Mouse (Mus musculus): ENCODE results near the gene Tmsb4x. TPM values are rescaled to one million over a fixed set of nuclear protein-coding genes. Genes with fewer than 3 reads are reported as not detected.

Tmsb4x gene
- polyA plus RNA-seq, 1 experiment: 559 TPM

- Histone ChIP-seq H3K36me3 (ENCODE audit: control insufficient read depth, insufficient read depth, low read length, poor library complexity, severe bottlenecking) (no peaks in the 10 kb centered on the region), H3K27me3 (ENCODE audit: control insufficient read depth, insufficient read depth, low read length, poor library complexity, severe bottlenecking) (no peaks in the 10 kb centered on the region), H3K4me3 (ENCODE audit: low read depth, low read length) (no peak overlapping the region), H3K9me3 (replicated peaks; ENCODE audit: control insufficient read depth, insufficient read depth, low read length, poor library complexity, severe bottlenecking) (no peaks in the 10 kb centered on the region), H3K9ac (ENCODE audit: low read depth, poor library complexity, severe bottlenecking) (no peak overlapping the region), H3K27ac (ENCODE audit: insufficient read depth, low read length) (no peak overlapping the region), H3K4me1 (ENCODE audit: control insufficient read depth, insufficient read depth, low read length) (peaks cover 2% of the 10 kb centered on the region)
- TF ChIP-seq POLR2A (IDR thresholded peaks at IDR 0.05; ENCODE audit: insufficient read depth, low read length) (no peak), CTCF (IDR thresholded peaks at IDR 0.05; ENCODE audit: low read depth, low read length) (no peak), EP300 (IDR thresholded peaks at IDR 0.05; ENCODE audit: insufficient read depth, low read depth, low read length) (no peak)
Measured at GRCm38 (mm10) chrX:167179961-167180642, 29.0 kb downstream of the Tmsb4x start.

- TF ChIP-seq EP300 (IDR thresholded peaks at IDR 0.05; ENCODE audit: insufficient read depth, low read depth, low read length) (no peak), CTCF (IDR thresholded peaks at IDR 0.05; ENCODE audit: low read depth, low read length) (no peak), POLR2A (IDR thresholded peaks at IDR 0.05; ENCODE audit: insufficient read depth, low read length) (no peak)
- H3K36me3 ChIP-seq (ENCODE audit: control insufficient read depth, insufficient read depth, low read length, poor library complexity, severe bottlenecking): no peaks in the 10 kb centered on the region
- no peak overlapping the region for H3K4me3 ChIP-seq (ENCODE audit: low read depth, low read length)
- no peaks in the 10 kb centered on the region for H3K27me3 ChIP-seq (ENCODE audit: control insufficient read depth, insufficient read depth, low read length, poor library complexity, severe bottlenecking)
- H3K9ac ChIP-seq (ENCODE audit: low read depth, poor library complexity, severe bottlenecking): no peak overlapping the region
- peaks cover 2% of the 10 kb centered on the region for H3K4me1 ChIP-seq (ENCODE audit: control insufficient read depth, insufficient read depth, low read length)
- H3K27ac ChIP-seq (ENCODE audit: insufficient read depth, low read length): no peak overlapping the region
- H3K9me3 ChIP-seq (replicated peaks; ENCODE audit: control insufficient read depth, insufficient read depth, low read length, poor library complexity, severe bottlenecking): no peaks in the 10 kb centered on the region
Measured at GRCm38 (mm10) chrX:167179549-167179948, 29.6 kb downstream of the Tmsb4x start.

- no peak overlapping the region for H3K9ac ChIP-seq (ENCODE audit: low read depth, poor library complexity, severe bottlenecking)
- no peak overlapping the region for H3K4me3 ChIP-seq (ENCODE audit: low read depth, low read length)
- H3K4me1 ChIP-seq (ENCODE audit: control insufficient read depth, insufficient read depth, low read length): no peaks in the 10 kb centered on the region
- H3K27ac ChIP-seq (ENCODE audit: insufficient read depth, low read length): no peak overlapping the region
- TF ChIP-seq EP300 (IDR thresholded peaks at IDR 0.05; ENCODE audit: insufficient read depth, low read depth, low read length) (no peak), POLR2A (IDR thresholded peaks at IDR 0.05; ENCODE audit: insufficient read depth, low read length) (no peak), CTCF (IDR thresholded peaks at IDR 0.05; ENCODE audit: low read depth, low read length) (no peak)
- H3K36me3 ChIP-seq (ENCODE audit: control insufficient read depth, insufficient read depth, low read length, poor library complexity, severe bottlenecking): no peaks in the 10 kb centered on the region
- no peaks in the 10 kb centered on the region for H3K9me3 ChIP-seq (replicated peaks; ENCODE audit: control insufficient read depth, insufficient read depth, low read length, poor library complexity, severe bottlenecking)
- no peaks in the 10 kb centered on the region for H3K27me3 ChIP-seq (ENCODE audit: control insufficient read depth, insufficient read depth, low read length, poor library complexity, severe bottlenecking)
Measured at GRCm38 (mm10) chrX:167175319-167175718, 33.8 kb downstream of the Tmsb4x start.

GRCm38 (mm10) chrX:167174311-167174710 lies 34.8 kb downstream of the Tmsb4x start:
- Histone ChIP-seq H3K4me3 (ENCODE audit: low read depth, low read length) (no peak overlapping the region), H3K36me3 (ENCODE audit: control insufficient read depth, insufficient read depth, low read length, poor library complexity, severe bottlenecking) (no peaks in the 10 kb centered on the region), H3K9ac (ENCODE audit: low read depth, poor library complexity, severe bottlenecking) (no peak overlapping the region), H3K4me1 (ENCODE audit: control insufficient read depth, insufficient read depth, low read length) (no peaks in the 10 kb centered on the region), H3K27ac (ENCODE audit: insufficient read depth, low read length) (no peak overlapping the region), H3K9me3 (replicated peaks; ENCODE audit: control insufficient read depth, insufficient read depth, low read length, poor library complexity, severe bottlenecking) (no peaks in the 10 kb centered on the region), H3K27me3 (ENCODE audit: control insufficient read depth, insufficient read depth, low read length, poor library complexity, severe bottlenecking) (no peaks in the 10 kb centered on the region)
- no peak for TF ChIP-seq EP300 (IDR thresholded peaks at IDR 0.05; ENCODE audit: insufficient read depth, low read depth, low read length)
- no peak for TF ChIP-seq CTCF (IDR thresholded peaks at IDR 0.05; ENCODE audit: low read depth, low read length)
- TF ChIP-seq POLR2A (IDR thresholded peaks at IDR 0.05; ENCODE audit: insufficient read depth, low read length): no peak

GRCm38 (mm10) chrX:167172256-167172655 lies 36.9 kb downstream of the Tmsb4x start:
- TF ChIP-seq EP300 (IDR thresholded peaks at IDR 0.05; ENCODE audit: insufficient read depth, low read depth, low read length) (no peak), CTCF (IDR thresholded peaks at IDR 0.05; ENCODE audit: low read depth, low read length) (no peak), POLR2A (IDR thresholded peaks at IDR 0.05; ENCODE audit: insufficient read depth, low read length) (no peak)
- Histone ChIP-seq H3K36me3 (ENCODE audit: control insufficient read depth, insufficient read depth, low read length, poor library complexity, severe bottlenecking) (no peaks in the 10 kb centered on the region), H3K27ac (ENCODE audit: insufficient read depth, low read length) (no peak overlapping the region), H3K4me3 (ENCODE audit: low read depth, low read length) (no peak overlapping the region), H3K9ac (ENCODE audit: low read depth, poor library complexity, severe bottlenecking) (no peak overlapping the region), H3K9me3 (replicated peaks; ENCODE audit: control insufficient read depth, insufficient read depth, low read length, poor library complexity, severe bottlenecking) (no peaks in the 10 kb centered on the region), H3K4me1 (ENCODE audit: control insufficient read depth, insufficient read depth, low read length) (no peaks in the 10 kb centered on the region), H3K27me3 (ENCODE audit: control insufficient read depth, insufficient read depth, low read length, poor library complexity, severe bottlenecking) (no peaks in the 10 kb centered on the region)

GRCm38 (mm10) chrX:167171281-167171680 lies 37.8 kb downstream of the Tmsb4x start:
- Histone ChIP-seq H3K4me3 (ENCODE audit: low read depth, low read length) (no peak overlapping the region), H3K9me3 (replicated peaks; ENCODE audit: control insufficient read depth, insufficient read depth, low read length, poor library complexity, severe bottlenecking) (no peaks in the 10 kb centered on the region), H3K36me3 (ENCODE audit: control insufficient read depth, insufficient read depth, low read length, poor library complexity, severe bottlenecking) (no peaks in the 10 kb centered on the region), H3K27ac (ENCODE audit: insufficient read depth, low read length) (no peak overlapping the region), H3K9ac (ENCODE audit: low read depth, poor library complexity, severe bottlenecking) (no peak overlapping the region), H3K27me3 (ENCODE audit: control insufficient read depth, insufficient read depth, low read length, poor library complexity, severe bottlenecking) (no peaks in the 10 kb centered on the region), H3K4me1 (ENCODE audit: control insufficient read depth, insufficient read depth, low read length) (no peaks in the 10 kb centered on the region)
- no peak for TF ChIP-seq EP300 (IDR thresholded peaks at IDR 0.05; ENCODE audit: insufficient read depth, low read depth, low read length)
- no peak for TF ChIP-seq CTCF (IDR thresholded peaks at IDR 0.05; ENCODE audit: low read depth, low read length)
- no peak for TF ChIP-seq POLR2A (IDR thresholded peaks at IDR 0.05; ENCODE audit: insufficient read depth, low read length)

Data from ES-Bruce4 (cell line).